Mouse (Mus musculus) G1E (cell line): ENCODE measurements around the gene Lonp1.
A peak's percentile ranks its signal among the peaks of the same experiment; 100 is the strongest.

Experiments used
- CTCF ChIP-seq: IDR thresholded peaks from 2 replicates; pipeline ENCODE4 v1.5.1; 2012; ENCODE audit warnings: low read depth, low read length, inconsistent platforms, mixed read lengths
- GATA1 ChIP-seq: IDR thresholded peaks from 2 replicates; pipeline ENCODE4 v1.6.1; 2012; ENCODE audit warnings: borderline replicate concordance, low read length, inconsistent platforms, mixed read lengths
- POLR2AphosphoS5 ChIP-seq: IDR thresholded peaks from 2 replicates; pipeline ENCODE4 v1.6.1; 2012; ENCODE audit warnings: low read depth, low read length, inconsistent platforms; ENCODE audit not compliant: insufficient replicate concordance
- TAL1 ChIP-seq: conservative IDR thresholded peaks from 2 replicates; pipeline ENCODE4 v1.6.1; 2012; ENCODE audit warnings: low read depth, low read length, inconsistent platforms, mixed read lengths

DNA sequence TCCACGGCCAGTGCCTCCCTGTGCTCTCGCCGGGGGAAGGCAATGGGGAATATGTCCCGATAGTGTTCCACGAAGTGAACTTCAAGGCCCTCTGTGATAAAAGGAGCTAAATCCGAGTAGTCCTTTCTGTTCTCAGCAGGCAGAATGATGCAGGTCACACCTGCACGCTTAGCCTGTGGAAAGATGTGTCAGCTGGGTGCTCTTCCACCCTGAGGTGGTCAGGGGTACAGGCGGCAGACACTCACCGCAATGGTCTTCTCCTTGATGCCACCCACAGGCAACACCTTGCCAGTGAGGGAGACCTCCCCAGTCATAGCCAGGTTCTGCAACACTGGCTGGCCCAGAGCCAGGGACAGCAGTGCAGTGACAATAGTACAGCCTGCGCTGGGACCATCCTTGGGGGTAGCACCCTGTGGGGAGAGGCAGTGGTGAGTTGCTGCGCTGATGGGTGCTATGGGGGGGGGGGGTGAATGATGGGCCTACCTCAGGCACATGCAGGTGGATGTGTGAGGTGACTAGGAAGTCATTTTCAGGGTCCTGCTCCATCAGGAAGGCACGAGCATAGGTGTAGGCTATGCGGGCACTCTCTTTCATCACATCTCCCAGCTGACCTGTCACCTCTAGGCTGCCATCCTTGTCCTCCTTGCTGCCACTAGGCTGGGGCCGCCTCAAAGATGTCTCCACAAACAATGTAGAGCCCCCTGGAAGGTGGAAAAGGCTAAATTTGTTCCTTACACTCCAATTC, 12.1 kb downstream of the Lonp1 start:
- TF ChIP-seq GATA1 (no peak), POLR2AphosphoS5 (peak; percentile 94; the same call in 1 of the 2 replicates), CTCF (no peak), TAL1 (no peak)
